Mouse (Mus musculus) MEL (cell line): ENCODE measurements around the gene Ccdc63. TPM values are rescaled to one million over a fixed set of nuclear protein-coding genes. Genes with fewer than 3 reads are reported as not detected.
A peak's percentile ranks its signal among the peaks of the same experiment; 100 is the strongest.

Experiments used
- DNase-seq: peaks from one replicate; pipeline ENCODE4 v3.0.0; 2011; ENCODE audit warnings: low read depth, low spot score
- H3K27ac ChIP-seq: 2 replicates; pipeline ENCODE4 v1.5.1; 2012; ENCODE audit warnings: low read depth, mild to moderate bottlenecking, control low read depth, low read length, moderate library complexity; ENCODE audit not compliant: control insufficient read depth
- H3K27me3 ChIP-seq, 2 experiments: fragments of 150-350 bp in 1 of 2; sonication (generic) in 1 of 2; 2 replicates each; pipeline ENCODE4 v1.6.1; 2012; ENCODE audit warnings: low read length in 2 of 2, mild to moderate bottlenecking in 2 of 2, improper control_type of control experiment in 1 of 2, moderate library complexity in 1 of 2; ENCODE audit not compliant: insufficient read depth in 2 of 2, control insufficient read depth in 1 of 2
- H3K36me3 ChIP-seq, 2 experiments: 2 replicates each; pipeline ENCODE4 v1.6.1; 2012 to 2014; ENCODE audit warnings: low read length in 2 of 2, improper control_type of control experiment in 1 of 2, inconsistent platforms in 1 of 2, mild to moderate bottlenecking in 1 of 2; ENCODE audit not compliant: insufficient read depth in 2 of 2, control insufficient read depth in 1 of 2
- H3K4me1 ChIP-seq, 2 experiments: fragments of 150-350 bp in 1 of 2; sonication (generic) in 1 of 2; 2 replicates each; pipeline ENCODE4 v1.6.1; 2012; ENCODE audit warnings: low read length in 2 of 2, improper control_type of control experiment in 1 of 2, mild to moderate bottlenecking in 1 of 2; ENCODE audit not compliant: insufficient read depth in 2 of 2, control insufficient read depth in 1 of 2
- H3K4me3 ChIP-seq, 2 experiments: fragments of 150-350 bp in 1 of 2; sonication (generic) in 1 of 2; 2 replicates each; pipeline ENCODE4 v1.5.1; 2012; ENCODE audit warnings: low read depth in 2 of 2, low read length in 2 of 2, mild to moderate bottlenecking in 2 of 2, moderate library complexity in 2 of 2, control low read depth in 1 of 2, improper control_type of control experiment in 1 of 2; ENCODE audit not compliant: control insufficient read depth in 1 of 2, insufficient read depth in 1 of 2
- H3K79me2 ChIP-seq: 2 replicates; pipeline ENCODE4 v1.6.1; 2012; ENCODE audit warnings: mild to moderate bottlenecking, low read length, moderate library complexity; ENCODE audit not compliant: control insufficient read depth, poor library complexity, insufficient read depth
- H3K9ac ChIP-seq: 2 replicates; pipeline ENCODE4 v1.6.1; 2012; ENCODE audit warnings: low read depth, mild to moderate bottlenecking, control low read depth, low read length, moderate library complexity; ENCODE audit not compliant: control insufficient read depth, poor library complexity, severe bottlenecking
- H3K9me3 ChIP-seq: fragments of 150-350 bp; sonication (generic); replicated peaks from 2 replicates; pipeline ENCODE4 v1.6.1; 2012; ENCODE audit warnings: mild to moderate bottlenecking, low read length, improper control_type of control experiment, moderate library complexity; ENCODE audit not compliant: insufficient read depth
- CHD1 ChIP-seq: IDR thresholded peaks from 2 replicates; pipeline ENCODE4 v1.6.1; 2012; ENCODE audit warnings: low read depth, mild to moderate bottlenecking, inconsistent platforms, low read length, improper control_type of control experiment
- CHD2 ChIP-seq: IDR thresholded peaks from 2 replicates; pipeline ENCODE4 v1.6.1; 2011; ENCODE audit warnings: low read length, improper control_type of control experiment
- CTCF ChIP-seq, 3 experiments: IDR thresholded peaks in 2 of 3; conservative IDR thresholded peaks in 1 of 3; 2 replicates each; pipeline ENCODE4 v1.5.1; 2011 to 2012; ENCODE audit warnings: low read length in 3 of 3, low read depth in 2 of 3, mild to moderate bottlenecking in 2 of 3, improper control_type of control experiment in 1 of 3, inconsistent platforms in 1 of 3, mixed read lengths in 1 of 3, moderate library complexity in 1 of 3; ENCODE audit not compliant: control insufficient read depth in 1 of 3, insufficient read depth in 1 of 3, poor library complexity in 1 of 3, severe bottlenecking in 1 of 3
- E2F4 ChIP-seq: IDR thresholded peaks from 2 replicates; pipeline ENCODE4 v1.6.1; 2011; ENCODE audit warnings: low read depth, low read length, improper control_type of control experiment, borderline replicate concordance
- EP300 ChIP-seq, 2 experiments: IDR thresholded peaks; 2 replicates each; pipeline ENCODE4 v1.6.1; 2011; ENCODE audit warnings: improper control_type of control experiment in 2 of 2, low read length in 2 of 2, low read depth in 1 of 2, mild to moderate bottlenecking in 1 of 2
- ETS1 ChIP-seq: IDR thresholded peaks from 2 replicates; pipeline ENCODE4 v1.6.1; 2012; ENCODE audit warnings: low read depth, mild to moderate bottlenecking, inconsistent platforms, low read length, improper control_type of control experiment, moderate library complexity
- GABPA ChIP-seq: IDR thresholded peaks from 2 replicates; pipeline ENCODE4 v1.6.1; 2012; ENCODE audit warnings: low read depth, mild to moderate bottlenecking, inconsistent platforms, low read length, improper control_type of control experiment, moderate library complexity
- GATA1 ChIP-seq: IDR thresholded peaks from 2 replicates; pipeline ENCODE4 v1.6.1; 2011; ENCODE audit warnings: low read depth, low read length, improper control_type of control experiment
- HCFC1 ChIP-seq: IDR thresholded peaks from 2 replicates; pipeline ENCODE4 v1.6.1; 2012; ENCODE audit warnings: low read depth, mild to moderate bottlenecking, inconsistent platforms, low read length, improper control_type of control experiment, moderate library complexity
- JUND ChIP-seq: IDR thresholded peaks from 2 replicates; pipeline ENCODE4 v1.6.1; 2011; ENCODE audit warnings: low read depth, mild to moderate bottlenecking, improper control_type of control experiment, low read length
- KAT2A ChIP-seq: conservative IDR thresholded peaks from 2 replicates; pipeline ENCODE4 v1.6.1; 2012; ENCODE audit warnings: low read depth, low read length, improper control_type of control experiment, inconsistent platforms
- MAX ChIP-seq: IDR thresholded peaks from 2 replicates; pipeline ENCODE4 v1.6.1; 2011; ENCODE audit warnings: low read length, improper control_type of control experiment
- MAZ ChIP-seq: IDR thresholded peaks from 2 replicates; pipeline ENCODE4 v1.6.1; 2012; ENCODE audit warnings: low read depth, mild to moderate bottlenecking, inconsistent platforms, low read length, improper control_type of control experiment
- MEF2A ChIP-seq: IDR thresholded peaks from 2 replicates; pipeline ENCODE4 v1.6.1; 2014; ENCODE audit warnings: low read depth, mild to moderate bottlenecking, inconsistent platforms, low read length, improper control_type of control experiment; ENCODE audit not compliant: poor library complexity, insufficient replicate concordance, severe bottlenecking; ENCODE audit errors: extremely low read depth
- MXI1 ChIP-seq: IDR thresholded peaks from 2 replicates; pipeline ENCODE4 v1.6.1; 2011; ENCODE audit warnings: mild to moderate bottlenecking, low read depth, low read length, improper control_type of control experiment
- MYB ChIP-seq: IDR thresholded peaks from 2 replicates; pipeline ENCODE4 v1.6.1; 2011; ENCODE audit warnings: mild to moderate bottlenecking, low read depth, low read length, improper control_type of control experiment
- MYC ChIP-seq: IDR thresholded peaks from 2 replicates; pipeline ENCODE4 v1.6.1; 2011; ENCODE audit warnings: low read depth, mild to moderate bottlenecking, low read length, improper control_type of control experiment, moderate library complexity
- NRF1 ChIP-seq: IDR thresholded peaks from 2 replicates; pipeline ENCODE4 v1.6.1; 2014; ENCODE audit warnings: low read depth, mild to moderate bottlenecking, inconsistent platforms, low read length, improper control_type of control experiment, moderate library complexity; ENCODE audit not compliant: poor library complexity, insufficient read depth, severe bottlenecking
- RAD21 ChIP-seq: IDR thresholded peaks from 2 replicates; pipeline ENCODE4 v1.6.1; 2011; ENCODE audit warnings: mild to moderate bottlenecking, low read depth, low read length, improper control_type of control experiment
- SMC3 ChIP-seq: IDR thresholded peaks from 2 replicates; pipeline ENCODE4 v1.6.1; 2011; ENCODE audit warnings: low read depth, low read length, improper control_type of control experiment
- TBP ChIP-seq: IDR thresholded peaks from 2 replicates; pipeline ENCODE4 v1.8.0; 2011; ENCODE audit warnings: low read depth, low read length, improper control_type of control experiment
- USF1 ChIP-seq: IDR thresholded peaks from 2 replicates; pipeline ENCODE4 v1.6.1; 2014; ENCODE audit warnings: low read depth, mild to moderate bottlenecking, inconsistent platforms, low read length, improper control_type of control experiment, moderate library complexity
- ZC3H11A ChIP-seq: IDR thresholded peaks from 2 replicates; pipeline ENCODE4 v1.6.1; 2012; ENCODE audit warnings: low read depth, mild to moderate bottlenecking, inconsistent platforms, low read length, improper control_type of control experiment
- ZKSCAN1 ChIP-seq: IDR thresholded peaks from 2 replicates; pipeline ENCODE4 v1.6.1; 2012; ENCODE audit warnings: low read depth, mild to moderate bottlenecking, inconsistent platforms, low read length, improper control_type of control experiment, moderate library complexity
- ZMIZ1 ChIP-seq: IDR thresholded peaks from 2 replicates; pipeline ENCODE4 v1.6.1; 2012; ENCODE audit warnings: low read depth, mild to moderate bottlenecking, inconsistent platforms, low read length, improper control_type of control experiment, moderate library complexity
- polyA plus RNA-seq, 2 experiments: library from polyadenylated mRNA; stranded (reverse) in 1 of 2; unstranded in 1 of 2; fragments of >175 nt in 1 of 2; fragments of >200 nt in 1 of 2; gene quantifications; 2 replicates each; pipeline versions ENCODE4 v1.2.1 to v1.2.4; 2012; ENCODE audit warnings: low replicate concordance in 2 of 2, low read depth in 1 of 2; ENCODE audit not compliant: insufficient read length in 2 of 2, insufficient read depth in 1 of 2, missing spikeins in 1 of 2
- total RNA-seq: library from RNA; depleted of rRNA; stranded (reverse); fragments of 300-350 nt; gene quantifications from 2 replicates; pipeline ENCODE4 v1.2.3, GENCODE M21; 2012

Ccdc63 gene
- total and polyA plus RNA-seq, 3 experiments: 1.6 to 4.7 TPM; not detected in 1

DNA sequence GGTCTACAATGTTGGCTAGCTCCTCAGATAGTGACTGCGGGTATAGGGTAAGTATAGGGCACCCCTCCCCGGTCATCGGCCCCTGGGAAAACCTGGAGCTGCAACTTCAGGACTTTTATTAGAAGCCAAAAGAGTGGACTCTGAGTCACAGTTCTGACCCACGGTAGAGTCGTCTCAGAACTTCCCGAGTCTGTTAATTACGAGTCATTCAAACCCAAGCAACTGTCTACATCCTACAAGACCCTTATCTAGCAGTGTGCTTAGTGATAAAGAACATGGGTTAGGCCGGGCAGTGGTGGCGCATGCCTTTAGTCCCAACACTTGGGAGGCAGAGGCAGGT is 7.6 kb downstream of the Ccdc63 start (continued):
- TF ChIP-seq CHD2 (no peak), MYB (peak; percentile 62)

DNA sequence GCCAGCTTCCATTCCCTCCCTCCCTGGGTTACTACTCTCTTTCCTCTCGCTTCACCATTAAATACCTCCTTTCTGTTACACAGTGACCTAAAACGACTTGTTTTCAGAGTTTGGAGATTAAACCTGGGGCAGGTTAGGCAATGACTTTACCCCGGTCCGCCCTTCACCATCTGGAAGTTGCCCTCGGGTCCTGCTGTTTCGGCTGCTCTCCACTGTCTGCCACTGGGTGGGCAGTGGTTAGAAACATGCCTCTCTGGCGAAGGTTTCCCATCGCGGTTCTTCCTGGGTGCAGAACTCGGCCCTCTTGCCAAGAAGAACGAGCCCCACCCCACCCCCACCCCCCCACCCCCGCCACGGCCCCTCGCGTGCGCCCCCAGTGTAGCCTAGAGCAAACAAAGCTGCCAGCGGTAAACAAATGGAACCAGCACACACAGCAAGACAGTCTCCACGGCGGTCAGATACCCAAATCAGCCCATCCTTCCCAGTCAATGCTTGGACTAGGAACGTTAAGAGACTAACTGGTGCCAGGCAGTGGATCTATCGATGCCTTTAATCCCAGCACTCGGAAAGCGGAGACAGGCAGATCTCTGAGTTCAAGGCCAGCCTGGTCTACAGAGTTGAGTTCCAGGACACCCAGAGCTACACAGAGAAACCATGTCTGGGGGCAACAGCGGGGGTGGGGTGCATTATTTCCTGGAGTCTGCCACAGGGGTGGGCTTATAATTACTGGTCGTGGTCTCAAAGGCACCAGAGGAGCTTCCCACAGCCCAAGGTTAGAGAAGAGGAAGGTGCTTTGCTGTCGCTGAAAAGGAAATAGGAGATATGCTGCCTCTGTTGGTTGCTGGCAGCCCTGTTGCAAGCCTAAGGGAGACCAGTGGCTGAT is 8.2 kb downstream of the Ccdc63 start:
- TF ChIP-seq KAT2A (no peak), CTCF (IDR thresholded peaks at IDR 0.05 in 2 of 3, conservative IDR thresholded peaks at IDR 0.05 in 1 of 3; ENCODE audit: control insufficient read depth in 1 of 3, insufficient read depth in 1 of 3, low read depth in 2 of 3, low read length in 3 of 3, poor library complexity in 1 of 3, severe bottlenecking in 1 of 3) (peak in 2 of 3 experiments; percentile 5 to 10; a peak in 1 of 6 replicates), TBP (no peak), MXI1 (peak; percentile 15; the same call in 1 of the 2 replicates), ETS1 (no peak), HCFC1 (0 out of 2 replicates have a peak, but pooled peaks have one; percentile 14), GABPA (no peak), SMC3 (no peak), MAZ (peak; percentile 30; the same call in 1 of the 2 replicates), MYC (no peak)
- H3K27ac ChIP-seq: peak overlapping the region; percentile 97
- peak overlapping the region; percentile 87 for H3K9ac ChIP-seq
- DNase-seq: peak; percentile 72
- H3K36me3 ChIP-seq: peaks cover 0 to 34% of the 10 kb centered on the region in 2 experiments; a peak in 2 of 4 replicates
- H3K9me3 ChIP-seq: no peaks in the 10 kb centered on the region
- peaks cover 19 to 53% of the 10 kb centered on the region in 2 experiments for H3K4me1 ChIP-seq
- H3K4me3 ChIP-seq: peak overlapping the region; percentile 68 to 71
- no peaks in the 10 kb centered on the region; the same call in 1 of the 2 replicates for H3K79me2 ChIP-seq
- no peaks in the 10 kb centered on the region for H3K27me3 ChIP-seq

DNA sequence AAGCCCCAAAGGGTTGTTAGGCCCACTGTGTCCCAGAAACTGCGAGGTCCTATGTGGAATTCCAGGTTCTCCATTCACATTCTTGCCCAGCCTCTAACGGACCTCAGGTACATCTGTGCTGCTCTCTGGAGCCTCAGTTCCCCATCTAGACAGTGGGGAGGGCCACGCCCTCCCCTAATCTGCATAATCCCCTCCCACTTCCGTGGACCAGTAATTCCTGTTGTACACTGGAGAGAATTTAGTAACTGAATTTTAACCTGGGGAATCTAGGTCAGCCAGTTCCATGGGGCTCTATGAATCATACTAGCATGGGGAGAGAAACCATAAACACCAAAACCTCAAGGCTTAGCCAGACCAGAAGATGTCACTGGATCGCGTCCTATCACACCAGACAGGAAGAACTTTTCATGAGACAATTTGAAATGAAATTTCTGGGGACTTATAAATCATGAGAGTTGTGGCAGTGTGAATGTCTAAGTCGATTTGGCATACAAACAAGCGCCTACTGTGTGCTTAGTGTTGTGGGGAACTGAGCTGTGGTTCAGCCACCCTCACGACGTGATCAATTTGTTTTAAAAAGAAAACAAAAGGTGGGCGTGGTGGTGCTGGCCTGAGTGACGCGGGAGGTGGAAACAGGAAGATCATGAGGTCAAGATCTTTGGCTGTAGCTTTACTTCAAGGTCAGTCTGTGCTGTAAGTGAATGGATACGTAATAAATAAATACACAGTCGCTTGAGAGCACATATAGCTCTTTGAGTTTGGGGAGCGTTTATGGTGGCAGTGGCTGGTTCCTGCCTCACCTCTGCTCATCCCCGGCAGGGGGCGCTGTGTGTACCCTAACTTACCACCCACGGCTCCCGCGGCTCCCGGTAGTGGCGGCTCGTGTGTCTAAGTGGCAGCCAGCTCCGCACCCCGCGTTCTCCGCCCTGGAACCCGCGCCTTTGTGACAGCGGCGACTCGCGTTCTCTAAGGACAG is 9.3 kb downstream of the Ccdc63 start:
- Histone ChIP-seq H3K9ac (peak overlapping the region; percentile 87), H3K27me3 (no peaks in the 10 kb centered on the region), H3K27ac (peak overlapping the region; percentile 97), H3K4me1 (peaks cover 19 to 45% of the 10 kb centered on the region in 2 experiments), H3K36me3 (peaks cover 0 to 27% of the 10 kb centered on the region in 2 experiments; a peak in 2 of 4 replicates), H3K79me2 (no peaks in the 10 kb centered on the region; the same call in 1 of the 2 replicates), H3K9me3 (no peaks in the 10 kb centered on the region), H3K4me3 (peak overlapping the region; percentile 68 to 71)
- DNase-seq: peak; percentile 92
- peak; percentile 69 for TF ChIP-seq MYB
- TF ChIP-seq MEF2A: no peak
- 0 out of 2 replicates have a peak, but pooled peaks have one; percentile 78 for TF ChIP-seq CHD1
- no peak for TF ChIP-seq NRF1
- TF ChIP-seq JUND: peak; percentile 33; the same call in 1 of the 2 replicates
- peak; percentile 94 for TF ChIP-seq ZKSCAN1
- TF ChIP-seq MXI1: peak; percentile 62
- no peak; the same call in 1 of the 2 replicates for TF ChIP-seq MAX
- peak; percentile 36 for TF ChIP-seq RAD21
- TF ChIP-seq ZMIZ1: peak; percentile 65
- no peak for TF ChIP-seq USF1
- TF ChIP-seq ZC3H11A: peak; percentile 34; the same call in 1 of the 2 replicates
- no peak for TF ChIP-seq E2F4
- 0 out of 2 replicates have a peak, but pooled peaks have one; percentile 4 for TF ChIP-seq GATA1
- TF ChIP-seq EP300 (IDR thresholded peaks at IDR 0.05; ENCODE audit: low read depth in 1 of 2, low read length in 2 of 2): peak; percentile 31 to 39
